Mouse (Mus musculus): ENCODE data around the gene Agmo. TPM values are rescaled to one million over a fixed set of nuclear protein-coding genes. Genes with fewer than 3 reads are reported as not detected.
A peak's percentile ranks its signal among the peaks of the same experiment; 100 is the strongest.

Agmo gene
- polyA plus RNA-seq, 1 experiment from 2014 or later, result 0.15 TPM

DNA sequence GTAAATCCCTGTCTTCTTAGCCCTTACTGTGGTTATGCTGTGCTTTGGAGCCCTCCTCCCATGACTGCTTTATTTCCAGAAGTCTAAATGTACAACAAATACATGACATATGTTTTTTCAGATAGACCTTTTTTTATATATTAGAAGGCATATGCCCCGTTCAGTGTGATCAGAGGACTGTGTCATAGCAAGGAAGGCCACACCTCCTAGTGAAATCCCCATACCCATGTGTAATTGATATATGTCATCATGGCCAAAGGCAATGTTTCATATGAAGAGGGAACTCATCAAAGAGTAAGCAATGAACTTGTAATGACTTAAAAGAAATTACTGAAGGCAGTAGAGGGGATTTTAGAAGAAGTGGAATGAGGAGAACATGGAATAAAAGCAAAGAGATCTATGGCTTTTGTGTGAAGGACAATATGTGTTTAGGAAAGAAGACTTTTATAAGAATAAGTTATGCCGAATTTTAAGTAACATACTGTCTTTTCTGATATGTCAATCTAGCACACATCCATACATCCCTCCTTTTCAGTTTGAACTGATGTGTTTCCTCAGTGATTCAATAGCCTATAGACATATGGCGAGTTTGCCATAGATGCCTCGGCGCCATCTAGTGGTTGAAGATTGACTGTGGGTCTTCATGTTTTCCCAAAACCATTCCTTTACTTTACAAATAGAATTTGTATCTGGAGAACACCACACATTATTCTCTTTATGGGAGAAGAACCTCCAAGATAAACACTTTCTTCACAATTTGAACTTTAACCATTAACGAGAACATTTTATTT, 209.1 kb downstream of the Agmo start:
- Histone ChIP-seq H3K4me3 (no peak overlapping the region), H3K36me3 (no peaks in the 10 kb centered on the region), H3K9me3 (replicated peaks) (no peaks in the 10 kb centered on the region), H3K27me3 (ENCODE audit: low read depth, poor library complexity, severe bottlenecking) (no peaks in the 10 kb centered on the region), H3K27ac (no peak overlapping the region), H3K4me1 (peaks cover 12% of the 10 kb centered on the region)
- 16% methylated on average over 6 of the region's 6 CpGs for WGBS
- peak; percentile 67 for DNase-seq (ENCODE audit: low spot score)

DNA sequence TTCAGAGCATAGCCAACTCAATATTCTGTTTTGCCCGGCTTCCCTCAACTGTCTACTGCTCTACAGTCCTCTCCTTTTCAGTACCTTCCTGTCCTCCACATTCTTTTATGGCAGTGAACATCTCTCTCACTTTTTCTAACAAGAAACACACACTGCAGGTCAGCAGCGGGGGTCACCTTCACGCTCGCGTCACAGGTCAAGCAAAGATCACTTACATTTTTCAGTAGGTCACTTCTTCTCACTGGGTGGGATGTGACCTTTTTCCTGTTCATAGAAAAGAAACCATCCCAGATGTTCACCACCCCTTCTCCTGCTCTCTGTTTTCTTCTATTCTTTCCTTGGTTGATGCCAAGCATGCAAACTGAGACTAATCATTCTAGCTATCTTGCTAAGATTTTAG, 230.2 kb downstream of the Agmo start:
- Histone ChIP-seq H3K27me3 (ENCODE audit: low read depth, poor library complexity, severe bottlenecking) (no peaks in the 10 kb centered on the region), H3K4me3 (no peak overlapping the region), H3K4me1 (peaks cover 5% of the 10 kb centered on the region), H3K36me3 (no peaks in the 10 kb centered on the region), H3K9me3 (replicated peaks) (no peaks in the 10 kb centered on the region), H3K27ac (no peak overlapping the region)
- WGBS, result 34% methylated on average over 5 of the region's 5 CpGs
- DNase-seq (ENCODE audit: low spot score), result peak; percentile 32

DNA sequence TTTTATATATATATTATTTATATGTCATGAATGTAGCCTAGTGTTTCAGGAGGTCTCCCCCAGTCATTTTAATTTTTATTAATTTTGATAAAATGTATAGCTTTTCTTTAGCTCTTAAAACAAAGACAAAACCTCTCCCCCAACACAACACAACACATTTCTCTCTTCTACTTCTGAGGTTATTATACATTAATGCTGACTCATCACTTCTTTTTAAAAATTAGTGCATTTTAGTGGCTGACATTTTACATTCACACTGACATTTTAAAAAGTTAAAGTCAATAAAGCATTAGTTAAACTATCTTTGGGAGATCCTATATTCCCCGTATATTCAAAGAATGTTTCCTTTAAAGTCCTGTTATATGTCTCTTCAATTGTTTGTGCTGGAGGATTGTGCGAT, 235.4 kb downstream of the Agmo start:
- H3K4me1 ChIP-seq, result peaks cover under 1% of the 10 kb centered on the region; the same call in 1 of the 2 replicates
- H3K27me3 ChIP-seq (ENCODE audit: low read depth, poor library complexity, severe bottlenecking), result no peaks in the 10 kb centered on the region
- DNase-seq (ENCODE audit: low spot score), result no peak
- no peak overlapping the region for H3K27ac ChIP-seq
- 93% methylated on average over 2 of the region's 2 CpGs for WGBS
- H3K36me3 ChIP-seq, result no peaks in the 10 kb centered on the region
- H3K4me3 ChIP-seq, result no peak overlapping the region
- H3K9me3 ChIP-seq (replicated peaks), result no peaks in the 10 kb centered on the region

DNA sequence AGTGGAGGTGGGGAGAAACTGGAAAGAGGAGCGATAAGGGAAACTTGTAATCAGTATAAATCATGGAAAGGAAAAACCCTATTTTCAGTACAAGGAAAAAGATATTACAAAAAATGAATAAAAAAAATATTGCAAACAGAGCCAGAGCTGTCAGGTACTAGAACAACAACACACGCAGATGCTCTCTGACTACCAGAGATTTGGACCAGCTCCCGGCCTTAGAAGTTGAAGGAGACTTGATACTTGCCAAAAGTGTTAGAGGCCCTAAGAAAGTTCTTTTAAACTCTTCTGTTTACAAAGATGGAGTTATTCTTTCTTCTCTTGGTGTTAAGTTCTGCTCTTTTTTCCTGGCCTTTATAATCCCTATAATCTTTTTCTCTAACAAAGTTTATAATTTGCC, 246.6 kb downstream of the Agmo start:
- H3K27ac ChIP-seq, result no peak overlapping the region
- no peaks in the 10 kb centered on the region for H3K27me3 ChIP-seq (ENCODE audit: low read depth, poor library complexity, severe bottlenecking)
- H3K9me3 ChIP-seq (replicated peaks), result no peaks in the 10 kb centered on the region
- no peak overlapping the region for H3K4me3 ChIP-seq
- no peaks in the 10 kb centered on the region for H3K4me1 ChIP-seq
- H3K36me3 ChIP-seq, result no peaks in the 10 kb centered on the region
- 91% methylated on average over 3 of the region's 3 CpGs for WGBS
- no peak for DNase-seq (ENCODE audit: low spot score)

DNA sequence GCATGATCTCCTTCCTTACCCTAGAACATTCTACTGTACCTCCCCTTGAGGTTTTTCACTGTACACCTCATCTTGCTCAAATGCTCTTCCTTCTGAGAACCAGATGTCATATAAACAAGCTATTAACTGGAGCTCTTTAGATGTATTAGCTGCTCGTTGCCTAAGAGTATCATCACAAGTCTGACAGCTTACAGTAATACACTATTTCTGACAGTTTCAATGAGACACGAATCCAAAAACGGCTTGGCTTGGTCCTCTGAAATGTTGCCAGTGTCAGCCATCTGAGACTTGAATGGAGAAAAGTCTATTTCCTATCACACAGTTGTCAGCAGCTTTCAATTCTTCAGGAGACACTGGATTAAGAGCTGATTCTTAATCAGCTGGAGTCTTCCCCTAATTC, 257.4 kb downstream of the Agmo start:
- Histone ChIP-seq H3K27me3 (ENCODE audit: low read depth, poor library complexity, severe bottlenecking) (no peaks in the 10 kb centered on the region), H3K4me3 (no peak overlapping the region), H3K9me3 (replicated peaks) (no peaks in the 10 kb centered on the region), H3K27ac (no peak overlapping the region), H3K36me3 (no peaks in the 10 kb centered on the region), H3K4me1 (no peaks in the 10 kb centered on the region)
- no peak for DNase-seq (ENCODE audit: low spot score)
- WGBS, result 85% methylated on average over 3 of the region's 3 CpGs

DNA sequence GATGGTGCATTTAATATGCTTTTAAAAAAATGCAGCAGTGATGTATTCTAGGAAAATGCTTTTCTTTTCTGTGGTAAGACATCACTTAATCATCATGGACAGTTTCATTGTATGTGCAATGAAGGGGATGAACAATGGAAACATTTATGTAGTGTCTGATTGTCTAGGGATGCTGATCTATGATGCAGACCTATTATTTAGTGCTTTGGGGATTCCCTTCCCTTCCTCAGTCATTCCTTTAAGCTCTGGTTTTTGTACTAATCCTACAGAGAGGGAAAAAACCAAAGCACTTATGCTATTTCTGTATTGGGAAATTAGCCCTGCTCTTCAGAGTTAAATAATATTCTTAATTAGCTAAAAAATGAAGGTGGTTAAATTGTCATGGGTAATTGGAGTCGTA, 266.0 kb downstream of the Agmo start:
- 67% methylated on average over 1 of the region's 1 CpGs for WGBS
- H3K27me3 ChIP-seq (ENCODE audit: low read depth, poor library complexity, severe bottlenecking), result no peaks in the 10 kb centered on the region

DNA sequence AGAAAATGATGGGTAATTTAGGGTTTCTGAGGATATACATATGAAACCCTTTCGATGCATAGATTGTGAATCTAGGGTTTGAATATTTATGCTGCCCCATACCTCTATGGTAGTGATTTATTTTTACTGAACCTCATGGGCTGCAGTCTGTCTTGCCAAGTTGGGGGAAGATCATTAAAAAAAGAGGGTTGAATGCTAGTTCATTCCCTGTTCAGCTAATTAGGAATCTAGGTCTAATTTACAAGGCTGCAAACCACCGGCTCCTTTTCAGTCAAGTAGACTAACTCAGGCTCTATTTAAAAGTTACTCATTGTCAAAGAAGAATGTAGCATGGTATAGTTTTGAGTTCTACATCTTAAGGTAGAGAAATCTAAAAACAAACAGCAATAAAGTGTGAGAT, 266.4 kb downstream of the Agmo start:
- Histone ChIP-seq H3K9me3 (replicated peaks) (no peaks in the 10 kb centered on the region), H3K27ac (no peak overlapping the region), H3K4me1 (no peaks in the 10 kb centered on the region), H3K27me3 (ENCODE audit: low read depth, poor library complexity, severe bottlenecking) (no peaks in the 10 kb centered on the region), H3K36me3 (no peaks in the 10 kb centered on the region), H3K4me3 (no peak overlapping the region)
- WGBS, result 77% methylated on average over 2 of the region's 2 CpGs
- DNase-seq (ENCODE audit: low spot score), result no peak

More for the DNA sequence above, 266.0 kb downstream of the Agmo start:
- Histone ChIP-seq H3K4me3 (no peak overlapping the region), H3K36me3 (no peaks in the 10 kb centered on the region), H3K27ac (no peak overlapping the region), H3K9me3 (replicated peaks) (no peaks in the 10 kb centered on the region), H3K4me1 (no peaks in the 10 kb centered on the region)
- no peak for DNase-seq (ENCODE audit: low spot score)

DNA sequence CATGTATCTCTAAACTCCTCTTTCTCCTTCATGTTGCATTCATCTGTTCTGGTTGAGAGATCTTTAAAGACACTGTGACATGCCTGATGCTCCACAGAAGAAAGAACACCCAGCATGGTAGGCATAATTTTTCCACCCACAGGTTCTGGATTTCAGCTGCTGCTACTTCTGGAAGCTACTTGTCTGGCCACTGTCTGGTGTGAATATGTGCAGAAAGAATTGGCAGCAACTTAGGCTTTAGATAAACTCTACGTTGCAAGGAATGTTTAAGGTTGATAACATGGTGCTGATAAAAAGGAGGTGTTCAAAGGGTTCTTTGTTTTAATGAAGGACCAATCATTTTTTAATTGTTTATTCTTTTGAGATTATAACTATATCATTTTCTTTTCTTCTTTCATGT, 280.3 kb downstream of the Agmo start:
- no peaks in the 10 kb centered on the region for H3K27me3 ChIP-seq (ENCODE audit: low read depth, poor library complexity, severe bottlenecking)
- no peaks in the 10 kb centered on the region for H3K9me3 ChIP-seq (replicated peaks)
- H3K4me3 ChIP-seq, result no peak overlapping the region
- H3K4me1 ChIP-seq, result no peaks in the 10 kb centered on the region
- H3K27ac ChIP-seq, result no peak overlapping the region
- H3K36me3 ChIP-seq, result no peaks in the 10 kb centered on the region
- WGBS, result 89% methylated on average over 1 of the region's 1 CpGs
- no peak for DNase-seq (ENCODE audit: low spot score)

DNA sequence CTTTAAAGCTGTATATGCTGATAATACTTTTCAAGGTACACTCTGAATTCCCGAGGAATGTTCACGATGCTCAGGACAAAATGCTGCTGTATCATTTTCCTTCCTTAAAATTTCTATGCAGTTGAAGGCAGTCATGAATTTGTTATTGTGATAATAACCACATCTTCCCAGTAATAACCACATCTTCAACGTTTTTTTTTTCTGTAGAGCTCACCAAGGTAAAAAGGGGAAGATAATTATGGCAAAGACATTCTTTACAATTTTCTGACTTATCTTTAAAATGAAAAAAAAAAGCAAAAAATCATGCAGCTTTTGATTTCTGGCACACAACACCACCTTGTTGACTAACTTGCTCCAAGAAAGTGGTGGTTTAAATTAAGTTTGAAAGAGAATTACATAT, 283.2 kb downstream of the Agmo start:
- Histone ChIP-seq H3K4me1 (no peaks in the 10 kb centered on the region), H3K27me3 (ENCODE audit: low read depth, poor library complexity, severe bottlenecking) (no peaks in the 10 kb centered on the region), H3K4me3 (no peak overlapping the region), H3K9me3 (replicated peaks) (no peaks in the 10 kb centered on the region), H3K27ac (no peak overlapping the region), H3K36me3 (no peaks in the 10 kb centered on the region)
- 86% methylated on average over 3 of the region's 3 CpGs for WGBS
- no peak for DNase-seq (ENCODE audit: low spot score)

DNA sequence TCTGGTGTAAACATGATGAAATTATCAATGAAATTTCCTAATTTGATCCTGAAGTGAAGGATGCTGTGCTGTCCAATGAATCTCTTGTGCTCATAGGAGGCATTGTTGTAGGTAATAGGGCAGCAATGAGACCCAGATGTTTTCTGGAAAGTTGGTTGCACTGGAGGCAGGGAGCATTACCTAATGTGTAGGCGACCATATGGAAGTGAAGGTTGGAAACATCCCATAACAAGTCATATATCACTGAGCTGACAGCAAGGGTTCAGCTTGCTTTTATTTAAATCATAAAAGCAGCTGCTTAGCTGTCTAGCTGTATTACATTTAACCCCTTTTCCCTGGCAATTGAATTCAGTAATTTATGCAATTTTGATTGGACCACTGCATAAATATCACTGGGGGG, 299.6 kb downstream of the Agmo start:
- 21% methylated on average over 1 of the region's 1 CpGs for WGBS
- Histone ChIP-seq H3K27me3 (ENCODE audit: low read depth, poor library complexity, severe bottlenecking) (no peaks in the 10 kb centered on the region), H3K36me3 (no peaks in the 10 kb centered on the region), H3K4me3 (no peak overlapping the region), H3K27ac (no peak overlapping the region), H3K9me3 (replicated peaks) (no peaks in the 10 kb centered on the region), H3K4me1 (peaks cover 24% of the 10 kb centered on the region; the same call in 1 of the 2 replicates)
- peak; percentile 41 for DNase-seq (ENCODE audit: low spot score)

DNA sequence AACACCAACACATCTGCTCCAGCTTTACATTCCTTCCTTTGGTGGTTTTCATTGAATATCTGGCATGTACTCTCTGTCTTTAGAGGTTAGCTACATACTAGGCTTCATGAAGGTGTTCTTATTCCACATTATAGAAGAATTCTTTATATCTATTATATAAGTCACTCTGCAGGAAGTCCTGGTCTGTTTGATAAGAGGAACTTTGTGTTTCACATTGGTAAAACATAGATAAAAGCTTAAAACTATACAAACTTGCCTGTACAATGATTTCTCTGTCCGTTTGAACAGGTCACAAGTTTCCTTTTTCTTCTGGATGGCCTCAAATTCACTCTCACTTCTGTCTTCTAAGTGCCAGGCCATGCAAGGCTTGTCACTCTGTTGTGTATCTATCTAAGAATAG, 316.8 kb downstream of the Agmo start:
- H3K9me3 ChIP-seq (replicated peaks), result no peaks in the 10 kb centered on the region
- H3K36me3 ChIP-seq, result no peaks in the 10 kb centered on the region
- H3K4me3 ChIP-seq, result no peak overlapping the region
- 59% methylated on average over 1 of the region's 1 CpGs for WGBS
- DNase-seq (ENCODE audit: low spot score), result no peak
- no peaks in the 10 kb centered on the region for H3K27me3 ChIP-seq (ENCODE audit: low read depth, poor library complexity, severe bottlenecking)
- H3K4me1 ChIP-seq, result no peaks in the 10 kb centered on the region
- H3K27ac ChIP-seq, result no peak overlapping the region

DNA sequence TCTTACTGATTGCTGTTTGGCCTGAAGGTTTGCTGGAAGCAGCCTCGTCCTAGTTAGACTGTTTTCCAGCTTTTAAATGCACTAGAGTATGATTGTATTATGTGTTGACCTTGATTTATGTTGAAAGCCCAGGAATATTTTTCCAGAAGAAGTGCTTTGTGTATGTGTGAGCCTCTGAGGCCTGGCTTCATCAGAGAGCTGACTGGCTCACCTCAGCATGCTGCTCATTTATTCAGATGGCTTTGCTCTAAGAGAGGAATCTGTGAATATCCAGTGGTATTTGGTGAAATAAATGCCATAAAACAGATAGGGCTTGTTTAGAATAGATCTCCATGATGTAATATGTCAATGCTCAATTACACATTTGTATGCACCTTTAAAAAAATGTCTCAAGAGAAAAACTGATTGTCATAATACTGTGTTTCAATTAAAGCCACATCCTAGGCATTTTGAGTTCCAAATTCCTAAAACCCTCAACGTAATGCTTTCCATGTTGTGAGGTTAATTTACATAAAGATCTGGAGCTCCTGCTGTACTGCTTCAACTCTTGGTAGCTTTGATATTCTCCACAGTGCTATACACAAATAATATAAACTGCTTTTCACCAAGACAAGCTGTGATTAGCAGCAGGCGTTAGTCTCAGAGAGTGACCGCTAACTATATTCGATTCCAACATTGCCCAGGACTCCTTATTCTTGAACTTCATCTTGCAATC, 324.6 kb downstream of the Agmo start:
- H3K27me3 ChIP-seq (ENCODE audit: low read depth, poor library complexity, severe bottlenecking), result no peaks in the 10 kb centered on the region
- H3K4me3 ChIP-seq, result no peak overlapping the region
- no peaks in the 10 kb centered on the region for H3K9me3 ChIP-seq (replicated peaks)
- H3K4me1 ChIP-seq, result no peaks in the 10 kb centered on the region
- no peak for DNase-seq (ENCODE audit: low spot score)
- no peaks in the 10 kb centered on the region for H3K36me3 ChIP-seq
- WGBS, result 91% methylated on average over 5 of the region's 5 CpGs
- no peak overlapping the region for H3K27ac ChIP-seq

DNA sequence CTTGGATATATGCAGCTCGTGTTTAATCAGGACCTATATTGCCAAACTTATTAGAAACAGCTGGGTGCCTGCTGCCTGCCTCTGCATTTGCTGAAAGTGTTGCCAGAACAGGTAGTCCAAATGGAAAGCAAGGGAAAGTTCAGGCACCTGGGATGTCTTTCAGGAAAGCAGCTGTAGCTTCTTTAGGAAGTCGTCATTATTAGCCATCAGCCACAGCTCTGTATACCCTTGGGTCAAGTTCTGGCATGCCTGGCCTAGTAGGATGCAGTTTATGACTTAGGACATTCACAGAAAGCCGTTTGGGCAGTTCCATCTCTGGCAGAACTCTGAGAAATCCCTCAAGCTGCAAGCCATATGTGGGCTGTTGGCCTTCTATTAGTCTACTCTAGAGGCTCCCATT, 330.5 kb downstream of the Agmo start:
- no peaks in the 10 kb centered on the region for H3K27me3 ChIP-seq (ENCODE audit: low read depth, poor library complexity, severe bottlenecking)
- H3K4me1 ChIP-seq, result peaks cover 10% of the 10 kb centered on the region
- DNase-seq (ENCODE audit: low spot score), result peak; percentile 41
- no peaks in the 10 kb centered on the region for H3K36me3 ChIP-seq
- no peaks in the 10 kb centered on the region for H3K9me3 ChIP-seq (replicated peaks)
- WGBS, result 24% methylated on average over 3 of the region's 3 CpGs
- H3K4me3 ChIP-seq, result no peak overlapping the region
- peak overlapping the region; percentile 46 for H3K27ac ChIP-seq

Data from limb, embryonic 10.5 days (tissue).